Mouse (Mus musculus) B cell, adult 2 months (primary cell): Measurements from ENCODE around the gene Gpx4.
"Not testable (repeated sequence)": the region's sequence is repeated elsewhere in the genome, so short reads cannot be mapped to it uniquely, and the experiment has no call there.

Experiments used
- DNase-seq, 2 experiments: peaks; one replicate each; pipeline ENCODE4 v3.0.0; 2022

Gene Gpx4

GRCm38 (mm10) chr10:80050885-80051617 is 4.1 kb downstream of the Gpx4 start:
- DNase-seq, result no peak

DNA sequence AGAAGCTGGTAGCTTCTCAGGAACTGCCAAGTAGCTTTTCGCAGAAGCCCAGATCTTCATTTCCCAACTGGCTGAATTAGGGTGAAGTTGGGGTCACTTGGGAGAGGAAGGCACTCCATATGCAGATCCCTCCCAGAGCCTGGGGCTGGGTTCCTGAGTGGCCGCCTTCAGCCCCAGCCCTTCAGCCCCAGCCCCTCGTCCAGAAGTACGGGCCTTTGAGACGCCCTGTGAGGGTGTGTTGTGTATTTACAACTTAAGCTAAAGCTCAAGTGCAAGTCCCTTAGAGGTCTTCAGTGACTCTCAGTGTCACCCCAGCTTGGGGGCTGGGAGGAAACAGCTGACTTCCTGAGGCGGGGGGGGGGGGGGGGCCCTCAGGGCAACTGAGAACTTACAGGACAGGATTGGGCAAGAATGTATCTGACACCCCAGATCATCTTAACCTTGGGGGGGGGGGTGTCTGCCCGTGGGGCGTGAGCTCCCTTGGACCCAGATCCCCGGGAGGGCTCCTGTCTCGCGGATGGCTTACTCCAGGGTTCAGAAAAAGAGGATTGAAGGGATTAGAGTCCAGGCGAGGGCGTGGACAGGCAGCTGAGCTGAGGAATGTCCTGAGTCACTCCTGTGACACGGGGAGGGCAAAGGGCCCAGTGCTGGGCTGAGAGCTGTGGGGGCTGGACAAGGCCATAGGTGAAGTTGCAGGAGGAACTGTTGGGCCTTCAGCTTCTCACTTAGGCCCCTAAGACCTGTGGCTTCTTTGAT is 4.8 kb downstream of the Gpx4 start:
- DNase-seq, result no peak

DNA sequence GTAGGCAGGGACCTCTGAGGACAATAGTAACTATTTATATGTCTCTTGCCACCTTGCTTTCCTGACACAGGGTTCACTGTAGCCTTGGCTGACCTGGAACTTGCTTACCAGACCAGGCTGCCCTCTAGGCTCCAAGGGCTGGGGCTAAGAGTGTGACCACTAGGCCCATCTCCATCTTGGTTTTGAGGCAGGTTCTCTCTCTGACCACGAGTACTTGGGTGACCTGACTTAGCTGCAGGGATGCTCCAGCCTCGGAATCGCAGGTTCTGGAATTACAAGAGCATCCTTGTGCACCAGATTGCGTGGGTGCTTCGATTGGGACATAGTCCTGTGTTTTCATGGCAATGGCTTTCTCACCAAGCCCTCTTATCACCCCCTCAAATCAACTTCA is 5.4 kb downstream of the Gpx4 start:
- no peak for DNase-seq

- DNase-seq, result peak; percentile 99
Measured at GRCm38 (mm10) chr10:80053259-80053780, 6.4 kb downstream of the Gpx4 start.

- peak; percentile 55 to 64 for DNase-seq
Measured at GRCm38 (mm10) chr10:80053831-80054815, 7.2 kb downstream of the Gpx4 start.

- not testable (repeated sequence) for DNase-seq
Measured at GRCm38 (mm10) chr10:80054911-80055310, 7.9 kb downstream of the Gpx4 start.

- no peak for DNase-seq
Measured at GRCm38 (mm10) chr10:80055364-80055763, 8.4 kb downstream of the Gpx4 start.

GRCm38 (mm10) chr10:80055891-80056290 is 8.9 kb downstream of the Gpx4 start:
- DNase-seq, result no peak

GRCm38 (mm10) chr10:80056506-80056905 is 9.5 kb downstream of the Gpx4 start:
- no peak for DNase-seq

- no peak for DNase-seq
Measured at GRCm38 (mm10) chr10:80056976-80057682, 10.2 kb downstream of the Gpx4 start.

DNA sequence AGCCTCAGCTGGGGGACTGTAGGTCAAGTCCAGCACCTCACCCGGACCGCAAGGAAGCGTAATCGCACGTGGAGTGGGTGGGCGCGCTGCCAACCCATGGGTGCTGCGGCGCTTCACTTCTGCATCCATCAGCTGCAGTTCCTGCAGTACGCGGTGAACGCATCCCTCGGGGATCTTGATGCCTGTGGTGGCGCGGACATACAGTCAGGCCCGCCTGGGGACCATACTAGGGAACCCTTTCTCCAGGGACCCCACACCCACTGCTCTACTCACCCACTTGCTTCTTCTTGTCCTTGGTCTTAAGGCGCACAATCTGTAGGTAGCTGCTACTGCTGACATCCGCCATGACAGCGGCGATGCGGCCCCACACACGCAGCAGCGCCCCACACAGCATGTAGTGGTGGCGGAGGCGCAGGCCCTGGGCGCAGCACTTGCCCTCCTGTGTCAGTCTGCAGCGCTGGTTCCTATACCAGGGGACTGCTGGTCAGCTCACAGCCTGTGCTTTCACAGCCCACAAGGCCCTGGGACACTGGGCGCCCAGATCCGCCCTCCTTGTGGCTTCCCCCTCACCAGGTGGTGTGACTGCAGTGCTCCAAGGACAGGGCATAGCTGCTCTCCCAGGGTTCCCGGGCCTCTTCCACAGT is 10.8 kb downstream of the Gpx4 start:
- DNase-seq, result no peak

GRCm38 (mm10) chr10:80063104-80063503 is 16.1 kb downstream of the Gpx4 start:
- no peak for DNase-seq

GRCm38 (mm10) chr10:80063877-80064650 is 17.1 kb downstream of the Gpx4 start:
- DNase-seq, result peak in 1 of 2 experiments; percentile 33

GRCm38 (mm10) chr10:80069251-80069650 is 22.3 kb downstream of the Gpx4 start:
- DNase-seq, result no peak

GRCm38 (mm10) chr10:80069948-80070450 is 23.0 kb downstream of the Gpx4 start:
- DNase-seq, result no peak

DNA sequence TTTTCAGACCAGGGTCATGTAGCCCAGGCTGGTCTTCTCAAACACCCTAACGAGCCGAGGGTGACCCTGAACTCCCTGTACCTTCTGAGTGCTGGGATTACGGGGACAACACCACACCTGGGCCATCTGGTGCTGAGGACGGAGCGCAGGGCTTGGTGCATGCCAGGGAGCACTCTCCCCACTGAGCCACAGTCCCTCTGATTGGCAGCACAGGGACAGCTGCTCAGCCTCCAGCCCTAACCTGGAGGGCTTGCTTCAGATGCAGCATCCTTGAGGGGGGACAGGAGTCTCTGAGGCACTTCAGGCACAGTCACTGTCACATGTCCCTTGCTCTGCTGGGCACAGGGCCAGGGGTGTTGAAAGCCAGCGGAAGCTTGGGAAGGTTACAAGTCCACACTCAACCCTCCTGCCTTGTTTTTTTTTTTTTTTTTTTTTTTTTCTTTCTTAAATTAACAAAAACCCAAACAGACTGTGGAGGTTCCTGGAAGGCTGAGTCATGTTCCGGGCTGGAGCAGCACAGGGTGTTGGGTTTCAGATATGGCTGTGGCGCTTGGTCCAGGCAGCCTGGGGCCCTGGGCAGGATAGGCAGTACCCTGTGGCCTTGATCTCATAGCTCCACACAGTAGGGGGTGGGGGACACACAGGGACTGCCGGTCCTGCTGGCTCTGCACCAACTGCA is 24.0 kb downstream of the Gpx4 start:
- no peak for DNase-seq

GRCm38 (mm10) chr10:80071516-80071900 is 24.5 kb downstream of the Gpx4 start:
- DNase-seq, result no peak

DNA sequence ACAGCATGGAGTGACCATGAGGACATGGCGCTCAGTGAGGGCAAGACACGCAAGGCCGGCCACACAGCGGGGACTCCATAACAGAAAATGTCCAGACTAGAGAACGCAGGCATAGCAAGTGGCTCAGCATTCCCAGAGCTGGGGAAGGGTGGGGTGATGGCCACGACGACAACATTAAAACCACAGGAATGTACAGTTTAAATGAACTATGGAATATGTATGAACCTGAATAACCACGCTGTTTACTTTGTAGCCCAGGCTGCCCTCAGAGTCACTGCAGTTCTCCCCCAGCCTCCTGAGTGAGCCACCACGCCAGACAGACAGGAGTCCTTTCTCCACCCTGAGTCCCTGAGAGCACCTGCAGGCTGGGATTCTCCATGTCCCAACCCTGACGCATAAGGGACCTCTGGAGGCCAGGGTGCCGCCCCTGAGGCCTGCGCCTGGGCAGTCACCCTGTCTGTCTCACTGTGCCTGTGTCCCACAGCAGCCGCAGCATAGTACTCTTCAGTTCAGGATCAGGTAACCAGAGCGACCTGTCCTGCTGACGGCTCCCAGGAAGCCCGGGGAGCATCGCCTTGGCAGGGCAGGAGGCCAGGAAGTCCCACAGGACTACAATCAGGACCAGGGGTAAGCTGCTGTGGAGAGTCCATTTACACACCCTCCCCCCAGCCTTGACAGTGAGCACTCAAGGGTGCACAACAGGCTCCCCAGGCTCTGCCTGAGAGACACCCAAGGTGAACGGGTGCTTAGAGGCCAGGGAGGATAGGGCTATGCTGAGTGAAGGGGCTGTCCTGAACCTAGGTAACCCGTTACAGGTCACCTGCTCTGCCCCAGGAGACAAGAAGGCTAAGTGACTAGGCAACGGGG is 25.9 kb downstream of the Gpx4 start:
- no peak for DNase-seq
